Mouse (Mus musculus) ES-Bruce4 (cell line): ENCODE data around the gene Parva. TPM values are rescaled to one million over a fixed set of nuclear protein-coding genes. Genes with fewer than 3 reads are reported as not detected.

Source experiments
- H3K27ac ChIP-seq: 2 replicates; pipeline ENCODE4 v1.5.1; 2012; ENCODE audit warnings: low read length, inconsistent platforms; ENCODE audit not compliant: insufficient read depth
- H3K27me3 ChIP-seq: 2 replicates; pipeline ENCODE4 v1.6.1; 2012; ENCODE audit warnings: mild to moderate bottlenecking, low read length, inconsistent platforms; ENCODE audit not compliant: control insufficient read depth, poor library complexity, insufficient read depth, severe bottlenecking
- H3K36me3 ChIP-seq: 2 replicates; pipeline ENCODE4 v1.6.1; 2012; ENCODE audit warnings: inconsistent platforms, mild to moderate bottlenecking, low read length, moderate library complexity; ENCODE audit not compliant: control insufficient read depth, poor library complexity, insufficient read depth, severe bottlenecking
- H3K4me1 ChIP-seq: one replicate; pipeline ENCODE4 v1.8.1; 2011; ENCODE audit warnings: low read length; ENCODE audit not compliant: control insufficient read depth, insufficient read depth
- H3K4me3 ChIP-seq: 2 replicates; pipeline ENCODE4 v1.5.1; 2011; ENCODE audit warnings: low read depth, mild to moderate bottlenecking, low read length
- H3K9ac ChIP-seq: 2 replicates; pipeline ENCODE4 v1.6.1; 2012; ENCODE audit warnings: low read depth, mild to moderate bottlenecking, inconsistent platforms; ENCODE audit not compliant: poor library complexity, severe bottlenecking
- H3K9me3 ChIP-seq: replicated peaks from 2 replicates; pipeline ENCODE4 v1.6.1; 2012; ENCODE audit warnings: mild to moderate bottlenecking, low read length, inconsistent platforms; ENCODE audit not compliant: control insufficient read depth, poor library complexity, insufficient read depth, severe bottlenecking
- CTCF ChIP-seq: IDR thresholded peaks from one replicate; pipeline ENCODE4 v1.8.1; 2011; ENCODE audit warnings: low read depth, low read length
- EP300 ChIP-seq: IDR thresholded peaks from 2 replicates; pipeline ENCODE4 v1.6.1; 2011; ENCODE audit warnings: low read depth, low read length; ENCODE audit not compliant: insufficient read depth
- POLR2A ChIP-seq: IDR thresholded peaks from one replicate; pipeline ENCODE4 v1.8.1; 2011; ENCODE audit warnings: low read length; ENCODE audit not compliant: insufficient read depth
- polyA plus RNA-seq: library from polyadenylated mRNA; stranded (reverse); fragments of >200 nt; gene quantifications from 2 replicates; pipeline ENCODE4 v1.2.4, GENCODE M21; 2011; ENCODE audit warnings: low read depth; ENCODE audit not compliant: missing spikeins, insufficient read depth, insufficient read length

The Parva gene
- polyA plus RNA-seq, 1 experiment, result 43.2 TPM

DNA sequence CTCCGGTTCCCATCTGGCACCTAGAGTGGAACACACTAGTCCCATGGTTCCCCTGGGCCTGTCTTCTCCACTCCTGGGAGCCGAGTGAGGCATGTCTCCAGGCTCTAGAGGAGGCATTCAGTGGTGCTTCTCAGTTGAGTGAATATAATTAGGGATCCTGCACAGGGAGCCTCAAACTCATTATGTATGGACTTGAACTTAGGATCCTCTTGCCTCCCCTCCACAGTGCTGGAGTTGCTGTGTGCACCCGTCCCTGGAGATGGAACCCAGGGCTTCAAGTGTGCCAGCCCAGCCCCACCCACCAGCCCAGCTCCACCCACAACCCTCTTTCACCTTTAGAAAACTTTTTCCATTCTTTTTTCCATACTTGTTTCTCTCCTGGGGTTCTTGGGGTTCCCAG is 106.8 kb downstream of the Parva start:
- Histone ChIP-seq H3K9me3 (no peaks in the 10 kb centered on the region), H3K4me1 (peaks cover 8% of the 10 kb centered on the region), H3K36me3 (no peaks in the 10 kb centered on the region), H3K4me3 (no peak overlapping the region), H3K9ac (no peak overlapping the region), H3K27ac (no peak overlapping the region), H3K27me3 (no peaks in the 10 kb centered on the region)
- no peak for TF ChIP-seq POLR2A
- no peak for TF ChIP-seq EP300
- TF ChIP-seq CTCF, result no peak

DNA sequence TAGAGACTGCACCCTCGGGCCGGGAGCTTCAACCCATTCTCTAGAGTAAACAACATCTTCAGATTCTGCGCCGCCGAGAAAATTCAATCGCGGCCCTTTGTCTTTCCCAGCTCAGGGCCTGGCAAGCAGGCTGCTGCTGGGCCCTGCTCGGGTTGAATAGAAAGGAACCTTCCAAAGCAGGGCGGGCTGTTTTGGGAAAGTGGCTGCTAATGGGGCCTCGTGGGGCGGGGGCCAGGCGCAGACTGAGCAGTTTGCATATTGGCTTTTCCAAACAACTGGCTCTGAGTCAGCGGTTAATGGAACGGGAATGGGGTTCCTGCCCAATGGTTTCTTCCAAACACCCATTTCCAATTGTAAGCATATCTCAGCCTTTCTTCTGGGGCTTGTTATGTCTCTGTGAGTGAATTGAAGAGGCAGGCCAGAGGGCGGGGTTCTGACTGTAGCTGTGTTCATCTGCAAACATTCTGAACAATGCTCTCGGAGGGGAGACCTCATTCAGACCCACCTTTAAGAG is 108.2 kb downstream of the Parva start:
- Histone ChIP-seq H3K9ac (peak overlapping the region; percentile 76), H3K9me3 (no peaks in the 10 kb centered on the region), H3K4me1 (peaks cover 8% of the 10 kb centered on the region), H3K4me3 (no peak overlapping the region), H3K36me3 (no peaks in the 10 kb centered on the region), H3K27ac (peak overlapping the region; percentile 88), H3K27me3 (no peaks in the 10 kb centered on the region)
- no peak for TF ChIP-seq CTCF
- TF ChIP-seq POLR2A, result no peak
- peak; percentile 79 for TF ChIP-seq EP300

DNA sequence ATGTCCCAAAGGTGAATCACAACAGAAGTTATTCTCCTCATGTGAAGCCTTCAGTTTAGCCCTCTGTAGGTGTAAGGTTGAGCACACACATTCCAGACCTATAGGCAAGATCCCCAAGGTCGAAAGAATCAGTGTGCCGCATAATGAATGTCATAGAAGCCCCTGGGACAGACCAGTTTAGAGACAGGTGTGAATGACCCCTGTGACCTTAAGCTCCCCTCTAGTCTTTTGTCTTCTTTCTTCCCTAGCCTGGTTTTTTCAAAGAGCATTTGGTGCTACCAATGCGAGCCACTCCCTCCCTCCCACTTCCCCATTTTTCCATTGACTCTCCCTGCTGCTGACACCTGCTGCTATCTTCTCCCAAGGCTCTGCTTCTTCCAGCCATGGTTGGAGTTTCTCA is 121.8 kb downstream of the Parva start:
- H3K4me3 ChIP-seq, result no peak overlapping the region
- no peaks in the 10 kb centered on the region for H3K27me3 ChIP-seq
- no peak overlapping the region for H3K27ac ChIP-seq
- no peak overlapping the region for H3K9ac ChIP-seq
- H3K36me3 ChIP-seq, result no peaks in the 10 kb centered on the region
- peaks cover 7% of the 10 kb centered on the region for H3K4me1 ChIP-seq
- TF ChIP-seq EP300 (0 out of 2 replicates have a peak, but pooled peaks have one; percentile 28), CTCF (no peak), POLR2A (no peak)
- no peaks in the 10 kb centered on the region for H3K9me3 ChIP-seq

DNA sequence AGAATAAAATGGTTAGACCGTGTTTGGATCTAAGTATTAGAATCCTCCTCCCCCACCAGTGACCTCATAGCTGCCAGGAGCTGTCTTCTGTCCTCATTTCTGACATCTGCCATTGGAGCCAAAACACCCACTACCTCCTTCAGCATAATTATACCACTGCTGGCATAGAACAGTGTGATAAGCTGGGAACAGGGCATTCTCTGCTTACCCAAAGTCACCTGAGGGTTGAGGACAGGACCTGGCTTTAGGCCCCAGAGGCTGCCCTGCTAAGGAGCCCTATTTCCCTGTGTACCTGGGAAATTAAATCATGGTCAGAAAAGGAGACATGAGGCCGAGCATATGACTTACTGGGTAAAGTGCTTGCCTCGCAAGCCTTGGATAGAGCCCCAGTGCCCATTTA is 134.2 kb downstream of the Parva start:
- TF ChIP-seq POLR2A (no peak), EP300 (no peak), CTCF (no peak)
- Histone ChIP-seq H3K9me3 (no peaks in the 10 kb centered on the region), H3K36me3 (no peaks in the 10 kb centered on the region), H3K4me1 (no peaks in the 10 kb centered on the region), H3K27me3 (no peaks in the 10 kb centered on the region), H3K9ac (no peak overlapping the region), H3K4me3 (no peak overlapping the region), H3K27ac (no peak overlapping the region)

DNA sequence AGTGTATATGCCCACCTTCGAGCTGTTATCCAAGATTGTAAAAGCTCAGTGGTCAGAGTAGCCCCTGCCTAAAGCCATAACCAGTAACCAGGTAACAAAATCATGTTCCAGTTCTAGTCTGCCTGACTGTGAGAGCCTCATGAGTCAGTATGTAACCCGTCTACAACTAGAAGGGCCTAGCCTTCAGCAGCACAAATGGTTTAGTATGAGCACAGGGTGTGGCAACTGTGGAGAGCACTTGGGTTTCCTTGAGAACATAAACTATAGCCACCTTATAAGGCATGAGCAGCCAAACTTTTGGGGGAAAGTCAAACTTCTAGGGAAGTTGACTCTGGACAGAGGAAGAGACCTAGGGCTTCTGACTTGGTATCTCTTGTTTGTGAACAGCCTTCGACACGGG is 139.7 kb downstream of the Parva start:
- Histone ChIP-seq H3K9me3 (no peaks in the 10 kb centered on the region), H3K9ac (no peak overlapping the region), H3K4me1 (peaks cover 7% of the 10 kb centered on the region), H3K27ac (no peak overlapping the region), H3K4me3 (no peak overlapping the region), H3K36me3 (no peaks in the 10 kb centered on the region), H3K27me3 (no peaks in the 10 kb centered on the region)
- TF ChIP-seq EP300 (no peak), CTCF (no peak), POLR2A (no peak)

DNA sequence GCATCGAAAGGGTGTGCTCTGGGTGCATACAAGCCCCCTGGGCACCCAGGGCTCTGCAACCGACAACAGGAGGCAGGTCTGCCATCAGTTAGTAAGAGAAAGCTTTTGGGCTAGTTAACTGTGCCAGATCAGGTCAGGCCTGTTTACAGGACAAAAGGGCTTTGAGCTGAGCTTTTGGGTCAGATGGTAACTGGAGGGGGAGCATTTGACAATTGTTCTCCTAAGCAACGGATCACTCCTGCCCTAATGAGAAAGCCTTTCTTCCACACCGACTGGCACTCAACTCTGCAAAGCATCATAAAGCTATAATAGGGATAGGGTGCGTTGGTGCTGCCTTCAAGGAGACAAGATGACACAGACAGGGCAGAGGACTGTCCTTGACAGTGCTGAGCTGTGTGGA is 141.7 kb downstream of the Parva start:
- H3K9ac ChIP-seq, result no peak overlapping the region
- H3K4me1 ChIP-seq, result peaks cover 8% of the 10 kb centered on the region
- H3K36me3 ChIP-seq, result no peaks in the 10 kb centered on the region
- TF ChIP-seq CTCF (no peak), EP300 (0 out of 2 replicates have a peak, but pooled peaks have one; percentile 7), POLR2A (no peak)
- no peaks in the 10 kb centered on the region for H3K27me3 ChIP-seq
- no peaks in the 10 kb centered on the region for H3K9me3 ChIP-seq
- no peak overlapping the region for H3K4me3 ChIP-seq
- no peak overlapping the region for H3K27ac ChIP-seq
